Mouse (Mus musculus): ENCODE measurements around the gene Tmem132c.

DNA sequence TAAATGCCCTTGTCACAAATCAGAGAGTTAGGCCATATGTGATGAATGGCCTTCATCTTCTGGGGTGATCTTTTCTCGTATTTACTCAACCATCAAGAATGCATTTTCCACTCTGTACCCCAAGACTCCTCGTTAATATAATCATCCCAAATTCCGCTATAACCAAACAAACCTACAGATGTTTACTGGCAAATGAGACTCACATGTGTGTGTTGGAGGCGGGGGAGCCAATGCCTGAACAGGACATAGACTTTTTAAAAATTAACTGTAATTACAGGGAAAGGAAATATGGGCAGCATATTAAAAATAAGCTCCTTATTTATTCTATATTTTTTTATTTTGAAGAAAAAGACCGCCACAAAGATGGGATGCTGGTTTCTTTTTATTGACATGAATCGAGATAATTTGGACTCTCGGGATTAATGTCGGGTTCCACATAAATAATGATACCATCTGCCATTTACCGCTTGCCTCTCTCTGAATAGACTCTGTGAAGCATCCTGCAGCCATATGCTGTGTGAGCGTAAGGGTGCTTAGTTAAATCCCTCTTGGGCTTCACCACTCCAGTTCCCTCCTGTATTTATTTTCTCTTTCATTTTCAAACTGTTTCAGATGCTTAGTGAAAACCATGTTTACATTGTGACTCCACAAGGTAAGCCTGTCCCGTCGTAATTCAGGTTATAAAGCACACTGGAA is 105.6 kb downstream of the Tmem132c start:
- no peak for TF ChIP-seq CTCF (IDR thresholded peaks at IDR 0.05; ENCODE audit: extremely low read depth, insufficient read length, insufficient replicate concordance, low read depth, low read length)
- no peak for TF ChIP-seq POLR2A (IDR thresholded peaks at IDR 0.05; ENCODE audit: low read depth, low read length)

Data from small intestine, adult 2 months (tissue).